Mouse (Mus musculus) neural tube, embryonic 12.5 days (tissue): ENCODE measurements at regions not wholly inside any gene's neighbourhood (a gene's known extent, or its start where the extent isn't known, plus 50 kb on each side); places are given as distances from the start of the nearest gene placed in this dataset.

Experiments
- ATAC-seq: fragments of 200-750 bp; cut with Nextera tagmentation; 2 replicates; pipeline ENCODE4 v1.8.0; 2017; ENCODE audit warnings: low read depth, mild to moderate bottlenecking, moderate TSS enrichment, moderate library complexity; ENCODE audit not compliant: low FRiP score
- H3K27ac ChIP-seq: fragments of 300-500 bp; sonication (generic); 2 replicates; pipeline ENCODE4 v1.5.1; 2016
- H3K27me3 ChIP-seq: fragments of 300-500 bp; sonication (generic); replicated peaks from 2 replicates; pipeline ENCODE4 v1.6.1; 2016; ENCODE audit warnings: mild to moderate bottlenecking
- H3K36me3 ChIP-seq: fragments of 300-500 bp; sonication (generic); 2 replicates; pipeline ENCODE4 v1.6.1; 2016; ENCODE audit warnings: mild to moderate bottlenecking
- H3K4me1 ChIP-seq: fragments of 300-500 bp; sonication (generic); 2 replicates; pipeline ENCODE4 v1.6.1; 2016
- H3K4me2 ChIP-seq: fragments of 300-500 bp; sonication (generic); replicated peaks from 2 replicates; pipeline ENCODE4 v1.6.1; 2016; ENCODE audit warnings: mild to moderate bottlenecking
- H3K4me3 ChIP-seq: fragments of 300-500 bp; sonication (generic); 2 replicates; pipeline ENCODE4 v1.5.1; 2016
- H3K9ac ChIP-seq: fragments of 300-500 bp; sonication (generic); 2 replicates; pipeline ENCODE4 v1.6.1; 2016; ENCODE audit warnings: mild to moderate bottlenecking
- H3K9me3 ChIP-seq: fragments of 300-500 bp; sonication (generic); 2 replicates; pipeline ENCODE4 v1.6.1; 2016; ENCODE audit warnings: mild to moderate bottlenecking
- WGBS: fragments of 180-500 bp; shearing (Covaris S2); methylation state at CpG from one replicate; pipeline ENCODE4 v1.1.7; 2016; 5-methylcytosine and 5-hydroxymethylcytosine counted together

DNA sequence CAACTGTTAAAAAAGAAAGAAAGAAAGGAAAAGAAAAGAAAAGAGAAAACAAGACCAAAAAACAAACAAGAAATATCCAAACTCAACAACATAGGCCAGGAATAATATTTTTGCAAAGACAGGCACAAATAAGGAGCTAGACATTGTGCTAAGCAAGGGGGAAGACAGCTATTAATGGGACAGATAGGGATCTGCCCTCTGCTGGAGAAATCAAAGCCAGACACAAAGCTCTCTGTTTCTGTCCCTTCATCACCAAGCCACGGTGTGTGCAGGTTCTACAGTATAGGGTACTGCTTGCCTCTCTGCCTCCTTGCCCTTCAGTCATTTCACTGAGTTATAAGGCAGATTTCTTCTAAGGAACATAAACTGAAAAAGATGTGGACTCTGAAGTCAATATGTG, 57.8 kb upstream of the Chchd3 start:
- ATAC-seq: no peak
- H3K27me3 ChIP-seq: no peaks in the 10 kb centered on the region
- H3K9ac ChIP-seq: no peak overlapping the region
- no peaks in the 10 kb centered on the region for H3K4me1 ChIP-seq
- H3K27ac ChIP-seq: no peak overlapping the region
- no peak overlapping the region for H3K4me2 ChIP-seq
- no peak overlapping the region for H3K4me3 ChIP-seq
- H3K9me3 ChIP-seq: no peaks in the 10 kb centered on the region
- H3K36me3 ChIP-seq: no peaks in the 10 kb centered on the region
- WGBS: 58% methylated on average over 1 of the region's 1 CpGs

DNA sequence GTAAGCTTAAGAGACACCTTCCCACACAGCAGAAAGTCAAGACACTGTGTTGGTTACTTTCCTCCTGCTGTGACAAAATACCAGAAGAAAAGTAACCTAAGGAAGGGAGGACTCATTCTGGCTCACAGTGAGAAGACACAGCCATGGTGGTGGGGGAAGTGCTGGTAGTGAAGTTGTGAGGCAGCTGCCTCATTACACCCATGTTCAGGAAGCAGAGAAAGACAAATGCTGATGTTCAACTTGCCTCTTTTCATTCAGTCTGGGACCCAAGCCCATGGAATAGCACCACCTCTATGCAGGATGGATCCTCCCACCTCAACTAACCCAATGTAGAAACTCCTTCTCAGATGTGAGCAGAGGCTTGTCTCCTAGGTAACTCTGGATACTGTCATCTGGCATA, 60.5 kb upstream of the Chchd3 start:
- H3K4me1 ChIP-seq: no peaks in the 10 kb centered on the region
- ATAC-seq: no peak

DNA sequence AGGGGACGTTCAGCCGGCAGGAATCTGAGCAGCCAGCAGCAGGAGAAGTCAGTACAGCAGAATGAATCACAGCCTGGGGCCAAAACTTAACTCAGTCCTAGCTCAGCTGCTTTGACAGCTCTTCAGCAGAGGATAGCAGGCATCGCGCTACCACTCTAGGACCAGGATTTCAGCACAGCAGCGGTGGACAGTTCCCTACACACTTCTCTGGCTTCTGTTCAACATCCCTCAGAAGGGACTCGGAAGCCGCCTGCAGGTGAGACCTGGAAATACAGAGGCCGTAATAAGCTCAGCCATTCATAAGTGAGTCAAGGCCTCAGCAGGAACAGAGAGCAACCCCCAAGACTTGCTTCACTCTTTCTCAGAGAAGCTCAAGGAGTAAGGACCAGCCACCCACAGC, 66.5 kb upstream of the Chchd3 start:
- H3K9me3 ChIP-seq: no peaks in the 10 kb centered on the region
- no peak overlapping the region for H3K27ac ChIP-seq
- no peaks in the 10 kb centered on the region for H3K27me3 ChIP-seq
- no peak overlapping the region for H3K9ac ChIP-seq
- ATAC-seq: 0 out of 2 replicates have a peak, but pooled peaks have one; percentile 41
- no peak overlapping the region for H3K4me3 ChIP-seq
- H3K36me3 ChIP-seq: no peaks in the 10 kb centered on the region
- WGBS: 6% methylated on average over 8 of the region's 8 CpGs
- no peak overlapping the region for H3K4me2 ChIP-seq
- no peaks in the 10 kb centered on the region for H3K4me1 ChIP-seq

More for the DNA sequence above, 60.5 kb upstream of the Chchd3 start:
- Histone ChIP-seq H3K27me3 (no peaks in the 10 kb centered on the region), H3K4me3 (no peak overlapping the region), H3K4me2 (no peak overlapping the region), H3K9ac (no peak overlapping the region), H3K9me3 (no peaks in the 10 kb centered on the region), H3K27ac (no peak overlapping the region), H3K36me3 (no peaks in the 10 kb centered on the region)

DNA sequence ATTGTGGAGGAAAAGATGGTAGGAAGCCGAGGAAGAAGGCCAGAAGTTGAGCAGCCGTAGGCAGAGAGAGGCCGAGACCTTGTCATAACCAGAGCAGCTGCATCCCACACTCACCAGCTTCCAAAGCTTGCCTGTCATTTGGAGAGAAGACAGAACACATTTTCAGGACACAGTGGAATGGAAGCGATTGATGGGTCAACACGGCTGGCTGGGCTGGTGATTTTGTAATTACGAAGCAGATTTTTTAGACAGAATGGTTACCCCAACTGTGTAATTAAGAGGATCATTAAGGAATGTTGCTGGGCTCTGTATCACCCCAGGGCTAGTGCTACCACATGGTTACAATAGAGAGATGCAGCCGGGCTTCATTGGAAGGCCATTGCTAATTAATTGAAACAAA, 76.8 kb upstream of the Chchd3 start:
- 67% methylated on average over 7 of the region's 7 CpGs for WGBS
- no peaks in the 10 kb centered on the region for H3K9me3 ChIP-seq

DNA sequence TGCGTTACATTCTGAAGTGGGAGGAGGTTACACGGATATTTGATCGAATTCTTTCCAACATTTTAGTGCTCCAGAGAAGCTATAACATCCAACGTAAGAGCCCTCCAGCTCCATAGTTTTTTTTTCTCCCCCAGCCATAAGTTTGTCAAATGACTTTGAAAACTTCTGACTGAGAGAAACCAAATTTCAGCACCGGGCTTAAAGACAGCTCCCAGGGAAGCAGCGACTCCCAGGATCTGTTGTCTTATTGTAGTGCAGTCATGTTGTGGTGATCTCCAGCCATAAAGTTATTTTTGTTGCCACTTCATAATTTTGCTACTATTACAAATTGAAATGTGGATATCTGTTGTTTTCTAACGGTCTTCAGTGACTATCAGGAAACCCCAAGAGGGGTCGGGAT, 77.8 kb upstream of the Chchd3 start:
- H3K4me2 ChIP-seq: no peak overlapping the region
- WGBS: 43% methylated on average over 8 of the region's 8 CpGs
- H3K9me3 ChIP-seq: no peaks in the 10 kb centered on the region
- no peaks in the 10 kb centered on the region for H3K4me1 ChIP-seq
- H3K36me3 ChIP-seq: no peaks in the 10 kb centered on the region
- no peak overlapping the region for H3K4me3 ChIP-seq
- H3K27me3 ChIP-seq: no peaks in the 10 kb centered on the region
- no peak for ATAC-seq
- H3K27ac ChIP-seq: no peak overlapping the region
- no peak overlapping the region for H3K9ac ChIP-seq

More for the DNA sequence above, 76.8 kb upstream of the Chchd3 start:
- H3K27ac ChIP-seq: no peak overlapping the region
- no peaks in the 10 kb centered on the region for H3K4me1 ChIP-seq
- H3K27me3 ChIP-seq: no peaks in the 10 kb centered on the region
- no peak overlapping the region for H3K4me2 ChIP-seq
- H3K9ac ChIP-seq: no peak overlapping the region
- H3K4me3 ChIP-seq: no peak overlapping the region
- H3K36me3 ChIP-seq: no peaks in the 10 kb centered on the region
- no peak for ATAC-seq

DNA sequence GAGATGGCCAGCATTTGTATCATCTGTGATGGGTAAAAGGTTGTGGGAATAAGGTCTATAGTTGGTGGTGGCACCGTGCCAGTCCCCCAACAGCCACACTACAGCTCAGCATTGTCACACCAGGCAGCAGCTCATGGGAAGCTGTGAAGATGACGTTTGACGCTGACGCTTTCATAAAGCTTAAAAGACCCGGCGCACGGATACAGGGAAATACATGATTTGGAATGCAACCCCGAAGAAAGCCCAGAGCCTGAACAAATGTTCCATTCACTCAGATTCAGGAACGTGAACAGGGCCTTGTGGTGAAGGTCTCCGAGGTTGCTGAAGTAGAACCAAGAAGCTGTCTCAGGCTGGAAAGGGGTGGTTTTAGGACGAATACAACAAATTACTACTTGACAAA, 82.4 kb upstream of the Exoc4 start:
- no peak overlapping the region for H3K4me2 ChIP-seq
- H3K9me3 ChIP-seq: no peaks in the 10 kb centered on the region
- no peaks in the 10 kb centered on the region for H3K27me3 ChIP-seq
- no peak for ATAC-seq
- H3K27ac ChIP-seq: no peak overlapping the region
- H3K4me3 ChIP-seq: no peak overlapping the region
- H3K9ac ChIP-seq: no peak overlapping the region
- 79% methylated on average over 11 of the region's 11 CpGs for whole genome bisulfite sequencing
- no peaks in the 10 kb centered on the region for H3K4me1 ChIP-seq
- H3K36me3 ChIP-seq: no peaks in the 10 kb centered on the region

DNA sequence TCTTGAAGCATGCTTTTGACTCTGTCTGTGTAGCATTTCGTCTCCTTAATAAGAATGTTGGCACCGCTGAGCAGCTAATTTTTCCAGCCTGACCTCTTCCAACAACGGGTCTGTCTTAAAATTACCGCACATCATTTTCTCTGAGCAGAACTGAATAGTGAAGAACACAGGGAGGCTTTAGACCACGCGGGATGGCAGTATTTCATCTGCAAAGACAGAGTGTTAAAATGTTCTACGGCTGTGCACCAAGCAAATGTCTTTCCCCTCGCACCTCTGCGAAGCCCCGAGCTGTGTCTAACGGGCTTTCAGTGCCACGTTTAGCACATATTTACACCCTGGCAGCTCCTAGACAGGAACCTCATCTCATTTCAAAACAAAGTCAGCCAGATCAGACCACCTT, 75.3 kb upstream of the Exoc4 start:
- Histone ChIP-seq H3K9me3 (no peaks in the 10 kb centered on the region), H3K4me1 (0 out of 2 replicates have a peak, but pooled peaks cover 3% of the 10 kb centered on the region), H3K36me3 (no peaks in the 10 kb centered on the region), H3K4me2 (peak overlapping the region; percentile 14; the same call in 1 of the 2 replicates), H3K27me3 (no peaks in the 10 kb centered on the region), H3K27ac (no peak overlapping the region), H3K4me3 (no peak overlapping the region), H3K9ac (no peak overlapping the region)
- ATAC-seq: no peak
- 40% methylated on average over 12 of the region's 12 CpGs for WGBS

DNA sequence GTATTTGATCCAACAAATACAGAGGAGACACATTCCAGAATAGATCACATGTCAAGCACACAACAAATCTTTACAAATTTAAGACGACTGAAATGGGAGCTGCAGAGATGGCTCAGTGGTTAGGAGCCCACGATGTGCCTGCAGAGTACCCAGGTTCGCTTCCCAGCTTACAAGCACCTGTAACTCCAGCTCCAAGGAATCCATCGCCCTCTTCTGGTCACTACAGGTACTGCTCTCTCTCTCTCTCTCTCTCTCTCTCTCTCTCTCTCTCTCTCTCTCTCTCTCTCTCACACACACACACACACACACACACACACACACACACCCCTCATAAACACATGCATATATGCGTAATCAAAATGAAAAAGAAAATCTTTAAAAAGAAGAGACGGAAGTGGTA, 74.3 kb upstream of the Exoc4 start:
- 55% methylated on average over 6 of the region's 6 CpGs for WGBS

DNA sequence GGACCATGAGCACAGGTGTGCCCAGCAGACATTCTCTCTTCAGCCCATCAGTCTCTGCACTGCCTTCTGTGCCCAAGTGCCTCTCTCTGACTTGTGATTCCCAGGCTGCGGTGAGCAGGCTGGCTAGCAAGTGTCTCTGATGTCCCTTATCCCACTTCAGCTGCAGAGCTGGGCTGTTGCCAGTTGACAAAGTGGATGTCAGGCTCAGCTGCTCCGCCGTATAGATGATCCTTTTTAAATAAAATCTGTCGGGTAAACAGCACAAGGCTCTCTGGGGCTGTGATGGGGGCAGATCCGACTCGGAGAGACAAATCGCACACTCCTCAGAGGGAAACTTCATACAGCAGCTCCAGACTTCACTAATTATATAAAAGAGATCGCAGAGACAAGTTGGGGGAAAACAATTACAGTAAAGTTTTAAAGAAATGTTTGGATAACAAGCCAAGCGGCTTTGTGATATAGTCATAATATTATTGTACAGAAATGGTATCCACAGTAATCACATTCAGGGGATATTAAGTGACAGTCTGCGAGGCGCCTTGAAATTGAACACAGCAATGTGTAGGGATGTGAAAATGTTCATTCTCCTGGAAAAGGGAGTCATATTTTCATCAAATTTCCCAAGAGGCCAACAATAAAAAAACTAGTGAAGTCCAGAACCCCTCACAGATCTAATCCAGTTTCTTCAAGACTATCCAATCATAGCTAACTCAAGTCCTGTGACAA, 59.2 kb upstream of the Exoc4 start:
- H3K27me3 ChIP-seq: no peaks in the 10 kb centered on the region
- no peak overlapping the region for H3K27ac ChIP-seq
- 84% methylated on average over 11 of the region's 11 CpGs for WGBS
- no peak overlapping the region for H3K9ac ChIP-seq
- H3K4me2 ChIP-seq: no peak overlapping the region
- ATAC-seq: no peak
- no peaks in the 10 kb centered on the region for H3K9me3 ChIP-seq
- no peak overlapping the region for H3K4me3 ChIP-seq
- H3K4me1 ChIP-seq: no peaks in the 10 kb centered on the region
- no peaks in the 10 kb centered on the region for H3K36me3 ChIP-seq

More for the DNA sequence above, 74.3 kb upstream of the Exoc4 start:
- H3K27me3 ChIP-seq: no peaks in the 10 kb centered on the region
- H3K27ac ChIP-seq: no peak overlapping the region
- ATAC-seq: no peak
- no peaks in the 10 kb centered on the region for H3K36me3 ChIP-seq
- 0 out of 2 replicates have a peak, but pooled peaks cover 3% of the 10 kb centered on the region for H3K4me1 ChIP-seq
- no peak overlapping the region for H3K4me2 ChIP-seq
- H3K4me3 ChIP-seq: no peak overlapping the region
- no peaks in the 10 kb centered on the region for H3K9me3 ChIP-seq
- H3K9ac ChIP-seq: no peak overlapping the region

DNA sequence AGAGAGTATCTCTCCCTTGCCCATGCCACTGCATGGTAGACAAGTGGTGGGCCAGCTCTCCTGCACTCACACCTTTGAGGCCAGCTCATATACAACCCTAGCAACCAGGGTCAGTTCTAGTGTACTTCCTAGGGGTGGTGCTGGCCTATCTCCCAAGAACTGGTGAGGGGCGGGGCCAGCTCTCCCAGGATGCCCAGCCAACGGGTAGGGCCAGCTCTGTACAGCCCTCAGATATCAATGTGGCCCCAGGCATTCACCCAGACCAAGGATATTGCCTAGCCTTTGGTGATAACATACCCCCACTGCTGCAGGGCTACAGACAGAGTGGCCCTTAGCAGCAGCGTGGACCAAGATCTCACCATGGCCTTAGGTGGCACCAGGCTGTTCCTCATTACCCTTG, 55.1 kb upstream of the Exoc4 start:
- 86% methylated on average over 3 of the region's 3 CpGs for WGBS
- no peak for ATAC-seq
- H3K9me3 ChIP-seq: no peaks in the 10 kb centered on the region
- no peak overlapping the region for H3K9ac ChIP-seq
- H3K27me3 ChIP-seq: no peaks in the 10 kb centered on the region
- H3K4me1 ChIP-seq: no peaks in the 10 kb centered on the region
- H3K27ac ChIP-seq: no peak overlapping the region
- H3K4me3 ChIP-seq: no peak overlapping the region
- H3K36me3 ChIP-seq: no peaks in the 10 kb centered on the region
- H3K4me2 ChIP-seq: no peak overlapping the region
